Mouse (Mus musculus) myocyte (in vitro differentiated cells): Measurements from ENCODE around the gene Surf2. TPM values are rescaled to one million over a fixed set of nuclear protein-coding genes. Genes with fewer than 3 reads are reported as not detected.
A peak's percentile ranks its signal among the peaks of the same experiment; 100 is the strongest.

ENCODE experiments used
- H3K27me3 ChIP-seq: one replicate; pipeline ENCODE4 v1.6.1; 2011; ENCODE audit not compliant: control insufficient read depth, insufficient read depth, insufficient read length
- H3K36me3 ChIP-seq: one replicate; pipeline ENCODE4 v1.6.1; 2011; ENCODE audit not compliant: control insufficient read depth, insufficient read depth
- H3K4me2 ChIP-seq: one replicate; pipeline ENCODE4 v1.6.1; 2011; ENCODE audit warnings: low read depth, control low read depth
- H3K4me3 ChIP-seq: one replicate; pipeline ENCODE4 v1.5.1; 2011; ENCODE audit warnings: mild to moderate bottlenecking, control low read depth, moderate library complexity
- H3K79me2 ChIP-seq: one replicate; pipeline ENCODE4 v1.6.1; 2011; ENCODE audit not compliant: control insufficient read depth, insufficient read depth
- H3ac ChIP-seq: one replicate; pipeline ENCODE4 v1.6.1; 2011; ENCODE audit not compliant: control insufficient read depth, insufficient read length
- CEBPB ChIP-seq: IDR thresholded peaks from 2 replicates; pipeline ENCODE4 v1.6.1; 2011; ENCODE audit warnings: mild to moderate bottlenecking, moderate library complexity; ENCODE audit not compliant: poor library complexity, insufficient read depth, severe bottlenecking
- E2F4 ChIP-seq: IDR thresholded peaks from one replicate; pipeline ENCODE4 v1.6.1; 2011; ENCODE audit warnings: mild to moderate bottlenecking, control low read depth, moderate library complexity; ENCODE audit not compliant: insufficient read depth
- MAX ChIP-seq: IDR thresholded peaks from one replicate; pipeline ENCODE4 v1.6.1; 2011; ENCODE audit warnings: low read depth, mild to moderate bottlenecking, control low read depth
- MYOD1 ChIP-seq, 3 experiments: IDR thresholded peaks; one replicate each; pipeline ENCODE4 v1.6.1; 2011; ENCODE audit warnings: control low read depth in 2 of 3, low read depth in 2 of 3, mild to moderate bottlenecking in 2 of 3, moderate library complexity in 1 of 3; ENCODE audit not compliant: insufficient read length in 2 of 3, control insufficient read depth in 1 of 3
- MYOG ChIP-seq, 3 experiments: IDR thresholded peaks; one replicate each; pipeline ENCODE4 v1.6.1; 2011; ENCODE audit warnings: control low read depth in 2 of 3, low read depth in 2 of 3, mild to moderate bottlenecking in 2 of 3; ENCODE audit not compliant: insufficient read length in 2 of 3, control insufficient read depth in 1 of 3, insufficient read depth in 1 of 3
- POLR2A ChIP-seq: IDR thresholded peaks from one replicate; pipeline ENCODE4 v1.6.1; 2011; ENCODE audit warnings: low read depth, mild to moderate bottlenecking, control low read depth, moderate library complexity; ENCODE audit not compliant: insufficient read length
- POLR2AphosphoS2 ChIP-seq: IDR thresholded peaks from one replicate; pipeline ENCODE4 v1.6.1; 2011; ENCODE audit warnings: low read depth, control low read depth; ENCODE audit not compliant: insufficient read length
- REST ChIP-seq: IDR thresholded peaks from one replicate; pipeline ENCODE4 v1.6.1; 2011; ENCODE audit warnings: mild to moderate bottlenecking, control low read depth, moderate library complexity; ENCODE audit not compliant: insufficient read depth, insufficient read length
- SRF ChIP-seq: IDR thresholded peaks from one replicate; pipeline ENCODE4 v1.6.1; 2011; ENCODE audit warnings: low read depth; ENCODE audit not compliant: control insufficient read depth, insufficient read length
- TCF12 ChIP-seq: IDR thresholded peaks from one replicate; pipeline ENCODE4 v1.6.1; 2011; ENCODE audit warnings: mild to moderate bottlenecking, control low read depth; ENCODE audit not compliant: poor library complexity, insufficient read depth, severe bottlenecking
- TCF3 ChIP-seq: IDR thresholded peaks from one replicate; pipeline ENCODE4 v1.6.1; 2011; ENCODE audit warnings: low read depth, control low read depth; ENCODE audit not compliant: insufficient read length
- USF1 ChIP-seq: IDR thresholded peaks from one replicate; pipeline ENCODE4 v1.6.1; 2011; ENCODE audit warnings: low read depth, mild to moderate bottlenecking, control low read depth, moderate library complexity
- polyA plus RNA-seq: library from polyadenylated mRNA; unstranded; fragments of >200 nt; fragmentation: generic; extraction: Trizol; gene quantifications from one replicate; pipeline ENCODE4 v1.2.1, GENCODE M21; 2012; ENCODE audit warnings: missing spikeins

Gene Surf2
- polyA plus RNA-seq, 1 experiment = 34.9 TPM

- Histone ChIP-seq H3K79me2 (peaks cover 23% of the 10 kb centered on the region), H3K4me3 (no peak overlapping the region), H3K27me3 (no peaks in the 10 kb centered on the region), H3K36me3 (peaks cover 54% of the 10 kb centered on the region), H3ac (no peak overlapping the region), H3K4me2 (no peak overlapping the region)
- TF ChIP-seq MAX (no peak), POLR2AphosphoS2 (peak; percentile 61)
These were observed 4.2 kb downstream of the Surf2 start for GRCm38 (mm10) chr2:26920190-26920855.

GRCm38 (mm10) chr2:26921784-26922183 lies 5.6 kb downstream of the Surf2 start:
- no peak overlapping the region for H3K4me3 ChIP-seq
- no peak for TF ChIP-seq MAX
- no peak for TF ChIP-seq CEBPB
- no peak for TF ChIP-seq TCF12
- TF ChIP-seq REST = no peak
- no peak for TF ChIP-seq E2F4
- TF ChIP-seq POLR2A = no peak
- TF ChIP-seq MYOG (IDR thresholded peaks at IDR 0.05; ENCODE audit: control insufficient read depth in 1 of 3, insufficient read depth in 1 of 3, insufficient read length in 2 of 3, low read depth in 2 of 3) = no peak
- TF ChIP-seq TCF3 = no peak
- TF ChIP-seq MYOD1 (IDR thresholded peaks at IDR 0.05; ENCODE audit: control insufficient read depth in 1 of 3, insufficient read length in 2 of 3, low read depth in 2 of 3) = no peak
- no peak for TF ChIP-seq POLR2AphosphoS2
- TF ChIP-seq SRF = no peak
- no peak for TF ChIP-seq USF1
- no peak overlapping the region for H3K4me2 ChIP-seq
- H3ac ChIP-seq = no peak overlapping the region
- no peaks in the 10 kb centered on the region for H3K27me3 ChIP-seq
- peaks cover 13% of the 10 kb centered on the region for H3K79me2 ChIP-seq
- H3K36me3 ChIP-seq = peaks cover 65% of the 10 kb centered on the region

GRCm38 (mm10) chr2:26927745-26928476 lies 11.7 kb downstream of the Surf2 start:
- TF ChIP-seq MYOG (IDR thresholded peaks at IDR 0.05; ENCODE audit: control insufficient read depth in 1 of 3, insufficient read depth in 1 of 3, insufficient read length in 2 of 3, low read depth in 2 of 3) (no peak), E2F4 (no peak), POLR2A (no peak), USF1 (no peak), TCF12 (no peak), MAX (no peak), TCF3 (no peak), CEBPB (no peak), MYOD1 (IDR thresholded peaks at IDR 0.05; ENCODE audit: control insufficient read depth in 1 of 3, insufficient read length in 2 of 3, low read depth in 2 of 3) (no peak), REST (no peak), SRF (no peak), POLR2AphosphoS2 (no peak)
- no peak overlapping the region for H3K4me2 ChIP-seq
- no peak overlapping the region for H3ac ChIP-seq
- H3K4me3 ChIP-seq = no peak overlapping the region
- peaks cover 54% of the 10 kb centered on the region for H3K79me2 ChIP-seq
- peaks cover 33% of the 10 kb centered on the region for H3K36me3 ChIP-seq
- H3K27me3 ChIP-seq = no peaks in the 10 kb centered on the region

- no peak overlapping the region for H3K4me3 ChIP-seq
- peaks cover 54% of the 10 kb centered on the region for H3K79me2 ChIP-seq
- peak overlapping the region; percentile 84 for H3K4me2 ChIP-seq
- no peak overlapping the region for H3ac ChIP-seq
- H3K36me3 ChIP-seq = peaks cover 18% of the 10 kb centered on the region
- no peaks in the 10 kb centered on the region for H3K27me3 ChIP-seq
- TF ChIP-seq SRF = no peak
- TF ChIP-seq TCF12 = no peak
- TF ChIP-seq POLR2A = no peak
- no peak for TF ChIP-seq MYOD1 (IDR thresholded peaks at IDR 0.05; ENCODE audit: control insufficient read depth in 1 of 3, insufficient read length in 2 of 3, low read depth in 2 of 3)
- no peak for TF ChIP-seq MAX
- no peak for TF ChIP-seq E2F4
- TF ChIP-seq USF1 = no peak
- no peak for TF ChIP-seq REST
- no peak for TF ChIP-seq MYOG (IDR thresholded peaks at IDR 0.05; ENCODE audit: control insufficient read depth in 1 of 3, insufficient read depth in 1 of 3, insufficient read length in 2 of 3, low read depth in 2 of 3)
- no peak for TF ChIP-seq TCF3
- TF ChIP-seq CEBPB = no peak
- TF ChIP-seq POLR2AphosphoS2 = no peak
These were observed 14.2 kb downstream of the Surf2 start for GRCm38 (mm10) chr2:26930390-26930789.
